ENCODE assay signal across 8 mouse cellular contexts in genomic region chr10:85183619-85184018, GRCm38 (mm10). TPM values are rescaled to one million over a fixed set of nuclear protein-coding genes. Genes with fewer than 3 reads are reported as not detected.
DNase-seq lines count a peak whose midpoint lies in the region; ATAC-seq and TF ChIP-seq lines count a peak whose summit lies in the region.

No protein-coding gene starts in this region.

- peak overlapping the region; percentile 88 for H3K4me2 ChIP-seq in liver, embryonic 13.5 days

- peak; percentile 26; the same call in 1 of the 2 replicates for TF ChIP-seq CTCF in kidney, adult 2 months (conservative IDR thresholded peaks at IDR 0.05; ENCODE audit: insufficient read depth, insufficient read length, low read depth, low read length)

- no peak overlapping the region for H3K27ac ChIP-seq in ES-E14 (ENCODE audit: insufficient read depth, low read depth, low read length, poor library complexity, severe bottlenecking)
- H3K27ac ChIP-seq in kidney, adult 2 months (ENCODE audit: insufficient read depth, low read depth, low read length): no peak overlapping the region
- H3K27ac ChIP-seq in liver, embryonic 13.5 days: no peak overlapping the region

- no peaks in the 10 kb centered on the region for H3K4me1 ChIP-seq in ES-E14 (ENCODE audit: control insufficient read depth in 2 of 2, insufficient read depth in 2 of 2, low read length in 2 of 2, poor library complexity in 1 of 2)
- H3K4me1 ChIP-seq in kidney, adult 2 months (ENCODE audit: control insufficient read depth, insufficient read depth, low read length): peaks cover 3% of the 10 kb centered on the region; the same call in 1 of the 2 replicates
- peaks cover 17% of the 10 kb centered on the region for H3K4me1 ChIP-seq in liver, embryonic 13.5 days (replicated peaks)

- peak overlapping the region; percentile 84 to 97 for H3K4me3 ChIP-seq in ES-E14 (ENCODE audit: insufficient read depth in 1 of 2, low read depth in 1 of 2, low read length in 2 of 2, poor library complexity in 1 of 2, severe bottlenecking in 1 of 2)
- peak overlapping the region; percentile 86 for H3K4me3 ChIP-seq in kidney, adult 2 months (ENCODE audit: insufficient read depth, low read depth, low read length)
- H3K4me3 ChIP-seq in liver, embryonic 13.5 days (replicated peaks): peak overlapping the region; percentile 69

- in situ Hi-C loops in ES-E14 (cut with MboI; ENCODE audit: low sequenced_read_pairs in 2 of 2, unreplicated experiment in 2 of 2): no loop called here

- DNase-seq in 3134 (ENCODE audit: extremely low read depth, insufficient read length, low spot score) (peak; percentile 48), ES-E14 (ENCODE audit: low read depth, low spot score) (peak; percentile 64)
- DNase-seq in cerebellum, postnatal 36 days: peak; percentile 8 to 38
- peak; percentile 62 for DNase-seq in heart, adult 8-10 months (ENCODE audit: low spot score)
- peak; percentile 69 for DNase-seq in kidney, adult 2 months
- DNase-seq in liver, embryonic 13.5 days: no peak
- peak; percentile 7 to 15 for DNase-seq in natural killer cell, adult 2 months (ENCODE audit: low spot score in 2 of 2)

- H3K36me3 ChIP-seq in ES-E14 (ENCODE audit: control insufficient read depth, insufficient read depth, low read length, poor library complexity, severe bottlenecking): peaks cover 2% of the 10 kb centered on the region; the same call in 1 of the 2 replicates
- no peaks in the 10 kb centered on the region for H3K36me3 ChIP-seq in kidney, adult 2 months (ENCODE audit: control insufficient read depth, insufficient read depth, low read length)
- no peaks in the 10 kb centered on the region for H3K36me3 ChIP-seq in liver, embryonic 13.5 days

- ATAC-seq in liver, embryonic 13.5 days (ENCODE audit: low read depth): no peak
- ATAC-seq in activated CD4-positive, CD25-positive, alpha-beta regulatory T cell, adult 4 months: no peak

- peak overlapping the region; percentile 92; the same call in 1 of the 2 replicates for H3K9ac ChIP-seq in ES-E14 (ENCODE audit: insufficient read depth, low read depth, low read length, poor library complexity, severe bottlenecking)
- peak overlapping the region; percentile 13; the same call in 1 of the 2 replicates for H3K9ac ChIP-seq in liver, embryonic 13.5 days

- H3K9me3 ChIP-seq in ES-E14 (ENCODE audit: control insufficient read depth, insufficient read depth, low read depth, low read length): no peaks in the 10 kb centered on the region
- H3K9me3 ChIP-seq in liver, embryonic 13.5 days (replicated peaks): no peaks in the 10 kb centered on the region

- under 1% methylated on average over 11 of the region's 11 CpGs for WGBS in kidney, adult 2 months
- WGBS in liver, embryonic 13.5 days (ENCODE audit: insufficient replicate concordance): 2% methylated on average over 11 of the region's 11 CpGs

- no peaks in the 10 kb centered on the region for H3K27me3 ChIP-seq in kidney, adult 2 months (replicated peaks; ENCODE audit: control insufficient read depth, insufficient read depth, low read length)
- H3K27me3 ChIP-seq in liver, embryonic 13.5 days: peaks cover 22% of the 10 kb centered on the region

- TF ChIP-seq POLR2A in kidney, adult 2 months (IDR thresholded peaks at IDR 0.05; ENCODE audit: low read depth, low read length): no peak

TF ChIP-seq in ES-E14, 5 proteins besides CTCF, POLR2A, EP300 and RAD21:
- TF ChIP-seq ZNF384 (IDR thresholded peaks at IDR 0.05; ENCODE audit: low read depth, low read length) (no peak), ZC3H11A (IDR thresholded peaks at IDR 0.05; ENCODE audit: borderline replicate concordance, low read depth, low read length) (peak; percentile 26; the same call in 1 of the 2 replicates)

RNA-seq across cellular contexts. Expression of gene Cry1, which starts 1.2 kb away (rescaled TPM):
- total RNA-seq in ES-E14 (2012; rRNA removed): 21.2 and 23.4 TPM in 2 replicates
- total RNA-seq in heart, adult 8-10 months (2022): 10 to 100 TPM in 1 of 4 experiments, 1 to 10 TPM in 3; 6.3 to 11.4 (median 8.5) TPM
- polyA plus RNA-seq in kidney, adult 2 months (2012; rRNA removed): 1.3 TPM in 2 replicates
- polyA plus RNA-seq in liver, embryonic 13.5 days (2015; fragmentation: Nextera tagmentation; extraction: Ambion mirVana): 7.6 and 8.0 TPM in 2 replicates
- 1 to 10 TPM; 6.1 to 7.0 TPM for polyA plus RNA-seq in activated CD4-positive, CD25-positive, alpha-beta regulatory T cell, adult 4 months (2017; shearing (Covaris generic))

RNA-seq across cellular contexts. Expression of gene Mterf2, which starts 55.8 kb away (rescaled TPM):
- 6.9 and 10.8 TPM in 2 replicates for total RNA-seq in ES-E14 (2012; rRNA removed)
- total RNA-seq in heart, adult 8-10 months (2022): 10 to 100 TPM; 18.0 to 27.6 (median 25.1) TPM
- polyA plus RNA-seq in kidney, adult 2 months (2012; rRNA removed): 4.9 and 10.1 TPM in 2 replicates
- 6.0 and 7.6 TPM in 2 replicates for polyA plus RNA-seq in liver, embryonic 13.5 days (2015; fragmentation: Nextera tagmentation; extraction: Ambion mirVana)
- polyA plus RNA-seq in activated CD4-positive, CD25-positive, alpha-beta regulatory T cell, adult 4 months (2017; shearing (Covaris generic)): 10 to 100 TPM; 19.3 to 20.2 TPM
